ENCODE assay signal across 9 mouse cellular contexts in the genomic region with DNA sequence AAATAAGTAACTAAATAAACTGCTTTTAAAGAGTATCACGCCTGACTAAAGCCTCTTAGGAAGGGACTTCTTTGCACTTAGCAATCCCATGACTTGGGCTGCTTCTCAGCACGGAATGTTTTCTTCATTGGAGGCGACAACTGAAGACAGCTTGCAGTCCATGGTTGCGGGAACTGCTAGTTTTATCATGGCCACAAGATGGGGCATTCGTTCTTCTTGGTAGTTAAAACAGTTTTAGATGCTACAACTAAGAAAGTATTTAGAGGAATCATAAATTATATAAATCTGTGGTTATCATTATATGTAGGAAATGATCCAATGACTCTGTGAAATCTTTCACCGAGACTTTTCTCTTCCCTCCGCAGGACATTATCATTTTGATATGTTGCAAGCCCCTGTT. TPM values are rescaled to one million over a fixed set of nuclear protein-coding genes. Genes with fewer than 3 reads are reported as not detected.
A peak's percentile ranks its signal among the peaks of the same experiment; 100 is the strongest.
DNase-seq lines count a peak whose midpoint lies in the region; ATAC-seq and TF ChIP-seq lines count a peak whose summit lies in the region.
"Had no signal": no experiment of that assay in that cellular context is flagged by ENCODE, and none has a peak within 500 bp of the region (broad histone marks: within the 10 kb centered on the region; RNA-seq: fewer than 3 reads in every experiment).

No protein-coding gene starts in this region.

- peaks cover 9% of the 10 kb centered on the region for H3K4me1 ChIP-seq in kidney, adult 2 months (ENCODE audit: control insufficient read depth, insufficient read depth, low read length)
- peaks cover 25% of the 10 kb centered on the region for H3K4me1 ChIP-seq in kidney, embryonic 16.5 days (ENCODE audit: insufficient read depth, low read length)
- H3K4me1 ChIP-seq in embryonic facial prominence, embryonic 14.5 days (ENCODE audit: control insufficient read depth, insufficient read depth, low read length): 0 out of 2 replicates have a peak, but pooled peaks cover 9% of the 10 kb centered on the region
- 0 out of 2 replicates have a peak, but pooled peaks cover 8% of the 10 kb centered on the region for H3K4me1 ChIP-seq in midbrain, postnatal 0 days (ENCODE audit: insufficient read depth, low read length)

- TF ChIP-seq POLR2A in kidney, adult 2 months (IDR thresholded peaks at IDR 0.05; ENCODE audit: low read depth, low read length): no peak

- no peaks in the 10 kb centered on the region for H3K27me3 ChIP-seq in kidney, adult 2 months (replicated peaks; ENCODE audit: control insufficient read depth, insufficient read depth, low read length)
- no peaks in the 10 kb centered on the region for H3K27me3 ChIP-seq in kidney, embryonic 16.5 days (ENCODE audit: insufficient read depth, low read length)
- no peaks in the 10 kb centered on the region for H3K27me3 ChIP-seq in embryonic facial prominence, embryonic 14.5 days (replicated peaks; ENCODE audit: control insufficient read depth, insufficient read depth, low read length)
- H3K27me3 ChIP-seq in midbrain, postnatal 0 days (ENCODE audit: insufficient read depth, low read length): no peaks in the 10 kb centered on the region

- H3K4me3 ChIP-seq in kidney, adult 2 months (ENCODE audit: insufficient read depth, low read depth, low read length): no peak overlapping the region
- H3K4me3 ChIP-seq in kidney, embryonic 16.5 days (ENCODE audit: low read length): no peak overlapping the region
- H3K4me3 ChIP-seq in embryonic facial prominence, embryonic 14.5 days (ENCODE audit: low read depth, low read length): no peak overlapping the region
- no peak overlapping the region for H3K4me3 ChIP-seq in midbrain, postnatal 0 days (ENCODE audit: low read depth, low read length)
- H3K4me3 ChIP-seq: myocyte had no signal

- no peak overlapping the region for H3K27ac ChIP-seq in kidney, adult 2 months (ENCODE audit: insufficient read depth, low read depth, low read length)
- no peak overlapping the region for H3K27ac ChIP-seq in kidney, embryonic 16.5 days (ENCODE audit: low read length)
- no peak overlapping the region for H3K27ac ChIP-seq in embryonic facial prominence, embryonic 14.5 days (replicated peaks; ENCODE audit: low read depth, low read length)
- no peak overlapping the region for H3K27ac ChIP-seq in midbrain, postnatal 0 days (ENCODE audit: low read depth, low read length)

- no peak overlapping the region for H3K9ac ChIP-seq in kidney, embryonic 16.5 days (replicated peaks; ENCODE audit: low read length)
- H3K9ac ChIP-seq in embryonic facial prominence, embryonic 14.5 days (ENCODE audit: low read depth, low read length): no peak overlapping the region
- no peak overlapping the region for H3K9ac ChIP-seq in midbrain, postnatal 0 days (replicated peaks; ENCODE audit: low read length, poor library complexity, severe bottlenecking)

- WGBS in kidney, adult 2 months: 37% methylated on average over 7 of the region's 7 CpGs
- 41% methylated on average over 7 of the region's 7 CpGs for WGBS in kidney, embryonic 16.5 days
- WGBS in embryonic facial prominence, embryonic 14.5 days: 43% methylated on average over 7 of the region's 7 CpGs
- 30% methylated on average over 7 of the region's 7 CpGs for WGBS in midbrain, postnatal 0 days

- no peak for ATAC-seq in kidney, embryonic 16.5 days (ENCODE audit: low FRiP score, low TSS enrichment)
- no peak for ATAC-seq in embryonic facial prominence, embryonic 14.5 days (ENCODE audit: low read depth)
- ATAC-seq in midbrain, postnatal 0 days (ENCODE audit: low FRiP score): no peak

- no peaks in the 10 kb centered on the region for H3K9me3 ChIP-seq in kidney, embryonic 16.5 days (ENCODE audit: low read length)
- no peaks in the 10 kb centered on the region for H3K9me3 ChIP-seq in embryonic facial prominence, embryonic 14.5 days (ENCODE audit: control insufficient read depth, low read length)
- H3K9me3 ChIP-seq in midbrain, postnatal 0 days (ENCODE audit: low read length): no peaks in the 10 kb centered on the region

- peak; percentile 59 for TF ChIP-seq CTCF in kidney, adult 2 months (conservative IDR thresholded peaks at IDR 0.05; ENCODE audit: insufficient read depth, insufficient read length, low read depth, low read length)
- TF ChIP-seq CTCF in midbrain, postnatal 0 days (IDR thresholded peaks at IDR 0.05): peak; percentile 92

- no peak overlapping the region for H3K4me2 ChIP-seq in kidney, embryonic 16.5 days (replicated peaks; ENCODE audit: low read depth, low read length)
- peak overlapping the region; percentile 43; the same call in 1 of the 2 replicates for H3K4me2 ChIP-seq in embryonic facial prominence, embryonic 14.5 days (ENCODE audit: low read depth, low read length)
- H3K4me2 ChIP-seq in midbrain, postnatal 0 days (ENCODE audit: low read depth, low read length, poor library complexity, severe bottlenecking): no peak overlapping the region; the same call in 1 of the 2 replicates

- peaks cover 1% of the 10 kb centered on the region; the same call in 1 of the 2 replicates for H3K36me3 ChIP-seq in kidney, adult 2 months (ENCODE audit: control insufficient read depth, insufficient read depth, low read length)
- no peaks in the 10 kb centered on the region for H3K36me3 ChIP-seq in kidney, embryonic 16.5 days (ENCODE audit: insufficient read depth, low read length)
- no peaks in the 10 kb centered on the region for H3K36me3 ChIP-seq in embryonic facial prominence, embryonic 14.5 days (ENCODE audit: control insufficient read depth, insufficient read depth, low read length)
- no peaks in the 10 kb centered on the region for H3K36me3 ChIP-seq in midbrain, postnatal 0 days (ENCODE audit: insufficient read depth, low read length)

- intact Hi-C loops in left cerebral cortex, postnatal 10 days (cut with DNase I): loop anchor here (2.0 kb wide), 2 partner anchors 148 to 158 kb away; partner anchors contain the start of gene Ston2

- peak; percentile 74 for DNase-seq in kidney, adult 2 months
- peak; percentile 39 for DNase-seq in adrenal gland, postnatal 25 days
- peak; percentile 82 for DNase-seq in embryonic facial prominence, embryonic 14.5 days (ENCODE audit: low spot score)
- peak; percentile 76 for DNase-seq in heart, postnatal 4 days
- peak; percentile 67 to 71 for DNase-seq in left cerebral cortex, postnatal 10 days (ENCODE audit: extremely low spot score in 1 of 2, low spot score in 2 of 2)
- peak; percentile 85 for DNase-seq in midbrain, postnatal 0 days (ENCODE audit: low spot score)
- peak; percentile 50 for DNase-seq in thymus, postnatal 25 days

RNA-seq across cellular contexts. Expression of gene Gtf2a1, which starts 50.4 kb away (rescaled TPM):
- polyA plus RNA-seq in kidney, adult 2 months (2012; rRNA removed): 12.4 and 14.2 TPM in 2 replicates
- polyA plus RNA-seq in kidney, embryonic 16.5 days (2015; fragmentation: Nextera tagmentation; extraction: Ambion mirVana): 50.3 and 51.3 TPM in 2 replicates
- 39.9 and 50.1 TPM in 2 replicates for total RNA-seq in adrenal gland, postnatal 25 days (2021)
- 26.9 and 32.2 TPM in 2 replicates for polyA plus RNA-seq in embryonic facial prominence, embryonic 14.5 days (2014; fragmentation: Nextera tagmentation; extraction: Ambion mirVana)
- 10 to 100 TPM; 32.6 to 33.3 TPM for total RNA-seq in heart, postnatal 4 days (2021)
- total RNA-seq in left cerebral cortex, postnatal 10 days (2021): 10 to 100 TPM; 49.5 to 52.7 TPM
- total RNA-seq in midbrain, postnatal 0 days (2014; rRNA removed): 28.4 and 37.7 TPM in 2 replicates
- polyA plus RNA-seq in midbrain, postnatal 0 days (2015; fragmentation: Nextera tagmentation; extraction: Ambion mirVana): 32.6 and 34.0 TPM in 2 replicates
